Mouse (Mus musculus) ovary, adult 2 months (tissue): ENCODE results near the gene Lats2. TPM values are rescaled to one million over a fixed set of nuclear protein-coding genes. Genes with fewer than 3 reads are reported as not detected.

ENCODE experiments used
- polyA plus RNA-seq: library from polyadenylated mRNA; depleted of rRNA; stranded (reverse); fragments of >200 nt; gene quantifications from 2 replicates; pipeline ENCODE4 v1.2.3, GENCODE M21; 2012; rRNA removed

The Lats2 gene
- polyA plus RNA-seq = 70.8 and 94.7 TPM in 2 replicates

GRCm38 (mm10) chr14:57758237-57758636 lies at the start of gene Lats2:
Gene Lats2, minus strand, starts transcription at chr14:57758388.

GRCm38 (mm10) chr14:57797991-57798931 lies 40.1 kb upstream of the Lats2 start, which contains the start of gene Sap18:
Gene Sap18, plus strand, starts transcription at chr14:57798180.

GRCm38 (mm10) chr14:57746001-57746771 lies 12.0 kb downstream of the Lats2 start, which contains the start of gene Gm49361:
Gene Gm49361, minus strand, starts transcription at chr14:57746103.

GRCm38 (mm10) chr14:57664822-57665627 lies 93.2 kb downstream of the Lats2 start, which contains the start of gene Xpo4:
Gene Xpo4, minus strand, starts transcription at chr14:57665430.

Other genes with a start within 250 kb of the Lats2 start
- 50.3 and 79.3 TPM in 2 replicates for gene Il17d, start 233.6 kb downstream of the Lats2 start, polyA plus RNA-seq
- gene Eef1akmt1, start 186.8 kb downstream of the Lats2 start, polyA plus RNA-seq = 8.1 and 11.8 TPM in 2 replicates
- gene Xpo4, start 93.0 kb downstream of the Lats2 start, polyA plus RNA-seq = 4.0 TPM in 2 replicates
- 2.1 and 10.1 TPM in 2 replicates for gene Gm49361, start 12.3 kb downstream of the Lats2 start, polyA plus RNA-seq
- gene Sap18, start 39.8 kb upstream of the Lats2 start, polyA plus RNA-seq = 5.9 and 9.5 TPM in 2 replicates
- 0.69 and 1.5 TPM in 2 replicates for gene Ska3, start 67.8 kb upstream of the Lats2 start, polyA plus RNA-seq
- 49.6 and 69.0 TPM in 2 replicates for gene Mrpl57, start 67.8 kb upstream of the Lats2 start, polyA plus RNA-seq
- 4.5 and 4.8 TPM in 2 replicates for gene Zdhhc20, start 131.9 kb upstream of the Lats2 start, polyA plus RNA-seq
- 16.9 and 28.8 TPM in 2 replicates for gene Micu2, start 240.9 kb upstream of the Lats2 start, polyA plus RNA-seq